Mouse (Mus musculus): Measurements from ENCODE around the gene Ppp1r36.
"Not testable (repeated sequence)": the region's sequence is repeated elsewhere in the genome, so short reads cannot be mapped to it uniquely, and the experiment has no call there.

The Ppp1r36 gene

DNA sequence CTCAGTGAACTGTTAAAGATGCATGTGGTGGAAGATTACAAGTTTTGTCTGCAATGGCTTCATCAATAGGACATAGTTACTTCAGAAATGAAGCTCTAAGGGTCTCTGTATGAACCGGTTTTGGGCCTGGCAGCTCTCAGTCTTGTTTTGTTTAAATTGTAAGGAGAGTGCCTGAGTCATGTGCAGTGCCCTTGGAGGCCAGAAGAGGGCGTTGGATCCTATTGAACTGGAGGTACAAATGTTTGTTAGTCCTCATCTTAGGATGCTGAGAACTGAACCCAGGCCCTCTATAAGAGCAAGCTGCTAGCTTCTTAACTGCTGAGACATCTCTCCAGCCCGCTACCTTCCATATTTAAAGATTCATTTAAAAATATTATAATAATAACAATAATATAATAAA, 15.7 kb upstream of the Ppp1r36 start:
- DNase-seq = no peak

DNA sequence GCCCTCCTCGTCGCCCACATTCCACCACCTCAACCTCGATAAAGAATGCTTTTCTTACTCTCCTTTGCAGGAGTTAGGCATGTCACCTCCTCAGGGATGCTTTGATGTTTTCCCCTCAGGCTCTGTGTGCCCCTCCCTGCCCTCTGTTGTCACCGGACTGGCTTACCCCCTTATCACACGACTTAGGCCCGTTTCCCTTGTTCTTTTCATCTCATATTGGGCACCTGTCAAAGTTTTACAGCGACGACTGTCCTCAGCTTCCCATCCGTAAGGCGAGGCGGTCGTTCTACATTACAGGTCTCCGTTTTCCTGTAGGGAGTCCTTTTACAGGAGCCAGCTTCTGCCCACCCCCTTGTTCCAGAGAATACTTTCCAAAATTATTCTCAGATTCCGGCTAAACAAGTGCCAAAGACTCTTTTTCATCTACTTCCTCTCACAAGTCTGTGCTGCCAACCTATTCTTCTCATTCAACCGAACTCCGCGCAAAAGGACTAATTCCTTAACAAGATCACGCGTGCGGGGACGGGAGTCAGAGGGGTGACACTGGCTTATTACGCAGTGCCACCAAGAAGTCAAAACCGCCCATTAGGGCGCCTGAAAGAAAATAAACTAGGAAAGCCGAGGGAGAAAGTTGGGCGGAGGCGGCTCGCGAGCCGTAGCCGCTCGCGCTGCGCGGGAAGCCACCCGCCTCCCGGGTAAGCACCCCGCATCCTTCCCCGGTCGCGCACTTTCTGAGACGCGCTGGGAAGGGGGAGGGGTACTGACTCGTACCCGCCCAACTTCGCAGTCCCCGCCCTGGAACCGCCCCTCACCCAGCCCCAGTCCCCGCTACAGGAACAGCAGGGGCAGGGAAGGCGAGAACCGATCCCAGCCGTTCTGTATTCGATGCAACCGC, 14.1 kb upstream of the Ppp1r36 start:
- DNase-seq = no peak

DNA sequence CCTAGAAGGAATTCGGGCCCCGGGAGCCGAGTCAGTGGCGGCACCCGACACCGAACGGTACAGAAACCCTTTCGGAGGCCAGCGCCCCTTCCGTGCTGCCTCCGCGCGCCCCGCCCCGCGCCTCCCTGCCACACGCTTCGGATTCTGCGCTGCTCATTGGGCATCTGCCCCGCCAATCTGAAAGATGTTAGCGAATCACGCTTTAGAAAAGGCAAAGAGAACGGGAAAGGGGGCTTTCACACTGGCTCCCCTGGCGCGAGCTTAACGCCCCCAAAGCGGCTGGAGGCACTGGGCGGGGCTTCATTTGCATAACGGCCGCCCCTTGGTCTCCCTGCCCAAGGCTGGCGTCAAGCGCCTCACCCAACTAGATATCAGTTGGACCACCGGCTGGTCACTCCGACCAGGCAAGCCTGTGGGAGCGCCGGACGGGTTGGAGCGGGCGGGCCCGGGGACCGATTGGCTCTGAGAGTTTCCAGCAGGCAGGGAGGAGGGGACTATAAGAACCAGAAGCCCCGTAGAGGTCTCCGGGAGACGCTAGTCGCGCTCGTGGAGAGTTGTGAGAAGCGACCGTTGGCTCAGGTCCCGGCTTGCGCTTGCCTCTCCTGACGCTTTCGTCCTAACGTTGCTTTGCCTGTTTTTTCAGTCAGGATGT, 13.3 kb upstream of the Ppp1r36 start, which contains the start of gene Hspa2:
Gene Hspa2, plus strand, starts transcription at position 291 of the 652 bp plus-strand sequence.
- peak; percentile 99 for DNase-seq

DNA sequence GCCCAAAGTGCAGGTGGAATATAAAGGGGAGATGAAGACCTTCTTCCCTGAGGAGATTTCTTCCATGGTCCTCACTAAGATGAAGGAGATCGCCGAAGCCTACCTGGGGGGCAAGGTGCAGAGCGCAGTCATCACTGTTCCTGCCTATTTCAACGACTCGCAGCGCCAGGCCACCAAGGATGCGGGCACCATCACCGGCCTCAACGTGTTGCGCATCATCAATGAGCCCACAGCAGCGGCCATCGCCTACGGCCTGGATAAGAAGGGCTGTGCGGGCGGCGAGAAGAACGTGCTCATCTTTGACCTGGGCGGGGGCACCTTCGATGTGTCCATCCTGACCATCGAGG, 12.5 kb upstream of the Ppp1r36 start:
- no peak for DNase-seq

DNA sequence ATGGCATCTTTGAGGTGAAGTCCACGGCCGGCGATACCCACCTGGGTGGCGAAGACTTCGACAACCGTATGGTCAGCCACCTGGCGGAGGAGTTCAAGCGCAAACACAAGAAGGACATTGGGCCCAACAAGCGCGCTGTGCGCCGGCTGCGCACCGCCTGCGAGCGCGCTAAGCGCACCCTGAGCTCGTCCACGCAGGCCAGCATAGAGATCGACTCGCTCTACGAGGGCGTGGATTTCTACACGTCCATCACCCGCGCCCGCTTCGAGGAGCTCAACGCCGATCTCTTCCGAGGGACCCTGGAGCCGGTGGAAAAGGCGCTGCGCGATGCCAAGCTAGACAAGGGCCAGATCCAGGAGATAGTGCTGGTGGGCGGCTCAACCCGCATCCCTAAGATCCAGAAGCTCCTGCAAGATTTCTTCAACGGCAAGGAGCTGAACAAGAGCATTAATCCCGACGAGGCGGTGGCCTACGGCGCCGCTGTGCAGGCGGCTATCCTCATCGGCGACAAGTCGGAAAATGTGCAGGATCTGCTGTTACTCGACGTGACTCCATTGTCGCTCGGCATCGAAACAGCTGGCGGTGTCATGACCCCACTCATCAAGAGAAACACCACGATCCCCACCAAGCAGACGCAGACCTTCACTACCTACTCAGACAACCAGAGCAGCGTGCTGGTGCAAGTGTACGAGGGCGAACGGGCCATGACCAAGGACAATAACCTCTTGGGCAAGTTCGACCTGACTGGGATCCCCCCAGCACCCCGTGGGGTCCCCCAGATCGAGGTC, 12.0 kb upstream of the Ppp1r36 start:
- DNase-seq = peak; percentile 32

DNA sequence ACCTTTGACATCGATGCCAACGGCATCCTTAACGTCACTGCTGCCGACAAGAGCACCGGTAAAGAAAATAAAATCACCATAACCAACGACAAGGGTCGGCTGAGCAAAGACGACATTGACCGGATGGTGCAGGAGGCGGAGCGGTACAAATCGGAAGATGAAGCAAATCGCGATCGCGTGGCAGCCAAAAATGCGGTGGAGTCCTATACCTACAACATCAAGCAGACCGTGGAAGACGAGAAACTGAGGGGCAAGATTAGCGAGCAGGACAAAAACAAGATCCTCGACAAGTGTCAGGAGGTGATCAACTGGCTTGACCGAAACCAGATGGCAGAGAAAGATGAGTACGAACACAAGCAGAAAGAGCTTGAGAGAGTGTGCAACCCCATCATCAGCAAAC, 11.4 kb upstream of the Ppp1r36 start:
- no peak for DNase-seq

DNA sequence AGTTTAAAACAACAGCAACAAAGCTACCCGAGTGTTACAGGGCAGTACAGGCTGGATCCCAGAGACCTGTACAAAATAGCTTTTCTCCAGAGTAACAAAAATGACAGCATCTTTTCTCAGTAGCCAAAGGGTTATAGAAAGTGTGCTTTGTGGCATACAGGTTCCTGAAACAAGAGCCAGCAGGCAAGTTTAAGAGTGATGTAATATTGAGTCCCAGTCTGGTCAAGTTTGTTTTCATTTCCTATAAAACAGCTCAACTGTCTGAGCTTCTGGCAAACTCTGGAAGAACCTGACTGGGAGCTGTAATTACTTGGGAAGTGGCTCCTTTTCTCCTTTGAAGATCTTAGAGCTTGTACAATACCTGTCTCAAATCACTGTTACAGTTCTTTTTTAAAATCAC, 10.2 kb upstream of the Ppp1r36 start:
- DNase-seq = no peak

DNA sequence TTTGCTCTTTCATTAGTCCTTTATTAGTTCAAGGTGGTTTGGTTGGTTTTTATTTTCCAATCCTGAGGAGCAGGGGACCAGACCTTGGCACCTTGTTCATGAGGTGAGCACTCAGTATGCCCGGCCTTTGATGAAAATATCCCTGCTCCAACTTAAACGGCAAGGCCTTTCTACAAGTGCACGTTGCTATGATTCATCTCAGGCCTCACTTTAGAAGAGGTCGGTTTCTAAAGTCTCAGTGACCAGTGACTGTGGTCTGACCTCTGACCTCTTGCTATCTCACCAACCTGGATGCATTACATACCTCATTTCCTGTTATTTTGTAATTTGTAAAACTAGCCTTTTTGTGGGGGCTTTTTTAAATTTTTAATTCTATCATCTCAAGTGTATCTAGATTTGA, 8.2 kb upstream of the Ppp1r36 start:
- no peak for DNase-seq

DNA sequence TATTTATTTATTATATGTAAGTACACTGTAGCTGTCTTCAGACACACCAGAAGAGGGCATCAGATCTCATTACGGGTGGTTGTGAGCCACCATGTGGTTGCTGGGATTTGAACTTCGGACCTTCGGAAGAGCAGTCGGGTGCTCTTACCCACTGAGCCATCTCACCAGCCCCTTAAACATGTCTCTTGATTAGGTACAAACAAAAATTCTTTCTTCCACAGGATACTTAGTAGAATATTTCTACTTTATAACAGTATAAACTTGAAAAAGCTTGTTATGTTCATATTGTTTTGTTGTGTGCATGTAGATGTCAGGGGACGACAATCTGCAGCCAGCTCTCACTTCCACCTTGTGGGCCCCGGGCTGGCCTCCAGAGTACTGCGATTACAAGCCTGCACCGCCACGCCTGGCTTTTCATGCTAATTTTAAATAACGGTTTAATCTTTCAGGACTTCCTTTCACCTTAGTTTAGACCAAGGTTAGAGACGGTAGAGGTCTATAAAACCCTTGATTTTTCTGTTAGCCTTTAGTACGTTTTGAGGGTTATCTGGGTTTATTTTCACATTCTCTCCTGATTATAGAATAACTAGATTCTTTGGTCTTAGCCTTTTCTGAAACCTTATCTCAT, 1.8 kb upstream of the Ppp1r36 start:
- DNase-seq = no peak

DNA sequence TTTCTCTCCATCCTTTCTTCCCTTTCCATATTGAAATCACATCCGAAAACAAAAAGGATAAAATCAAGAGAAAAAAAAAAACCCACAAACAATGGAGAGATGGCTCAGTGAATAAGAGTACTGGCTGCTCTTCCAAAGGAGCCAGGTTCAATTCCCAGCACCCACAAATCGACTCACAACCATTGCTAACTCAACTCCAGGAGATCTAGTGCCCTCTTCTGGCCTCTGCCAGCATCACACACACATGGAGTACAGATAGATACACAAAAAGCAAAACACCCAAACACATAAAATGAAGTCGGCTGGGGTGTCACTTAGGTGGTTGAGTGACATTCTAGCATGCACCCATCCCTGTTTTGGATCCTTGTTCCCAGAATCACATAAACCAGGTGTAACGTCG, 1.0 kb downstream of the Ppp1r36 start:
- DNase-seq = no peak

DNA sequence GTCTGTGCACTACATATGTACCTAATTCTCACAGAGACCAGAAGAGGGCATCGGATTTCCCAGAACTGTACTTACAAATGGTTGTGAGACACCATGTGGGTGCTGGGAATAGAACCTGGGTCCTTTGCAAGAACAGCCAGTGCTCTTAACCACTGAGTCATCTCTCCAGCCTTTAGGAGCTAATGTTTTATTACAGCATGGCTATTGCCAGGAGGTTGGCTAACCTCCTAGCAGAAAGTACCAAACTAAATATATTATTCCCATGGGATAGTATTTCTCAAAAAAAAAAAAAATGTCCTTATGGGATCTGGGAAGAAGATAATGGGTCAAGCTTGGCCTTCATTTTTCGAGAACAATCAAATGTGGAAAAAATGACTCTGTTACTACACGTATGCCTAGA, 7.9 kb downstream of the Ppp1r36 start:
- DNase-seq = no peak

DNA sequence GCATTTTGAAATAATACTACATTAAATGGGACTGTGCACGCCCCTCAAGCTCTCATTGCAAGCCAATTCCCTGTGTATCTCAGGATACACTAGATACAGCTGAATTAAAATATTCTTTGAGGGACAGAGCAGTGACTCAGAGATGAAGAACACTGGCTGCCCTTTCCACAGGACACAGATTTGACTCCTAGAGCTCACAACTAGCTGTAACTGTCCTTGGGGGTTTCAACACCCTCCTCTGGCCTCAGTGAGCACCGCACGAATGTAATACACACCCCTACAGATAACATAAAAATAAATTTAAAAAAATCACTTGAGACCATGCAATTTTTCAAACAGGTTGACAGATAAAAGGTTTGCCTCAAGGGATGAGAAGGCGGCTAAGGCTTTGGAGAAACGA, 10.2 kb downstream of the Ppp1r36 start:
- DNase-seq = no peak

DNA sequence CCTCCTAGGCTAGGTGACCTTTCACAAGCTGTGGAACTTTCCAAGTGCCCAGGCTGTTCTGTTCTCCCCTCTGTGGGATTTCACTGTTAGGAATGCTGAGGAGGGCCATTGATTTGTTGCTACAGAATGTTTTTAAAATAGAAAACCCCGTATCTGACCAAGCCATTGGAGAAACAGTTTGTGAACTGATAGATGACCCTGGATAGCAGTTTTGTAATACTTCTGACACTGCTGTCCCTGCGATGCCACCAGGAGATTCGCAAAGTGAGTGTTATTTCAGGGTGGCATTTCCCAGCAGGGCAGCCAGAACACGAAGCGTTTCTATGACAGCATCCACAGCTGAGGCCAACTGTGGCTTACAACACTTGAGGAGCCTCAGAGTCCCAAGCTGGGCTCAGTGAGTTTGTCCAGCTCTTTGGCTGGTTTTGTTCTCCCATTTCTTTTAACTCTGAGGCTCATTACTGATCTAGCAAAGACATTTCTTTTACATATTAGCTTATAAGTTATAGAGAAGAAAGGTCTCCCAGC, 13.6 kb downstream of the Ppp1r36 start:
- DNase-seq = no peak

DNA sequence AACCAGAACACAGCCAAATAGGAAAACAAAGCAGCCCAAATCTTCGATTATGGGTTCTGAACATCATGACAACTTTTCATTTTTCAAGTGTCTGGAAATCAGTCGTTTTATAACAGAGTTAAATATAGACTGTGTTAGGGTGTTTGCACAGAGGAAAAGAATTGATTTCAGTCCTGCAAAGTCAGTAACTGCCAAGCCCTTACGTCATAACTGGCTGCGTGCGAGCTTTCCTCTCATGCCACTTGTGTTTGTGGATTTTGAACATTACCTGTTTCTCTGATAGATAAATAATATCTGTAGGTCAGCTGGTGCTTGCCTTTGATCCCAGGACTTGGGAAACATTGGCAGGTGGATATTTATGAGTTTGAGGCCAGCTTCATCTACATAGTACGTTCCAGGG, 14.1 kb downstream of the Ppp1r36 start:
- DNase-seq = no peak

DNA sequence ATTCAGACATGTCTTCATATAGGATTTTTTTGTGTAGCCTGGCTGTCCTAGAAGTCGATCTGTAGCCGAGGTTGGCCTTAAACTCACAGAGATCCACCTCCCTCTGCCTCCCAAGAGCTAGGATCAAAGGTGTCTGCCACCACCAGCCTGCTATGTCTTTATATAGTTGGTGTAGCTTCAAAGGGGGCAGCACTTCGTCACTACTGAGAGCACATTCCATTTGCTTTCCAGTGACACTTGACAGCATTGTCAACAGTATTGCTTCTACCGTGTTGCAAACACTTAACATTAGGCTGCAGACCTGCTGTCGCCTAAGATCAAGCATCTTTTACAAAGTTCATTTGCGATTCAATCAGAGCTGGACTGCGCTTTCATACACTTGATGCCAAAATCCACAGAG, 16.8 kb downstream of the Ppp1r36 start:
- DNase-seq = no peak

DNA sequence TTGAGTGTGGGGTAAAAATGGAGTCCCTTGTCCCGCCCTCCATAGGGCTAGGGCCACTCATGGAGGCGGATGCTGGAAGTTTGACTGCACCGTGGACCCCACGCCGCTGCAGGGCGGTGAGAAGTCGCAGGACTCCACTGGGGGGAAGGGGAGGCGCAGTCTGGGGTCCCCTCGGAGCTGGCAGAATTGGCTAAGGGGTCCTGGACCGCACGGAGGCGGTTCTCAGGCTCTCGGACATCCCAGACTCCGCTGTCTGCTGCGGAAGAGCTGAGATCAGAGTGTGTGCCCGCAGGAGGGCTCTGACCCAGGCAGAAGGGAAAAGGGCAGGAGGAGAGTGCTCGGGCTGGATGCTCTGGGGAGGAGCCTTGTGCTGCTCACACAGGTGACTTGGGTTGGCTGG, 17.7 kb downstream of the Ppp1r36 start:
- no peak for DNase-seq

DNA sequence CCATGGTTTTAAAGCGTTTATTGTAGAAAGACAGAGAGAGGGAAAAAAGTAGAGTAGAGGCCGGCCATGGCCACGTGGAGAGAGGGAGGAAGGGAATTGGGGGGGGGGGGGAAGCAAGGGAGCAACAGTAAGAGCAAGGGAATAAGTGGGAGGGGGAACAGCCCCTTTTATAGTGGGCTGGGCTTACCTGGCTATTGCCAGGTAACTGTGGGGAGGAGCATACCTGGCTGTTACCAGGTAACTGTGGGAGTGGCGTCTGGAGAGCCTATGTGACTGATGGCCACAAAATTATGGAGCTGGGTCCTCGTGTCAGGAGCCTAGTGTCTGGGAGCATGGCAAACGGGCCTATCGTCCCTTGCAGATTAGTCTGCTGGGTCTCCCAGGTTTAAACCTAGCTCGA, 18.2 kb downstream of the Ppp1r36 start:
- DNase-seq = no peak

DNA sequence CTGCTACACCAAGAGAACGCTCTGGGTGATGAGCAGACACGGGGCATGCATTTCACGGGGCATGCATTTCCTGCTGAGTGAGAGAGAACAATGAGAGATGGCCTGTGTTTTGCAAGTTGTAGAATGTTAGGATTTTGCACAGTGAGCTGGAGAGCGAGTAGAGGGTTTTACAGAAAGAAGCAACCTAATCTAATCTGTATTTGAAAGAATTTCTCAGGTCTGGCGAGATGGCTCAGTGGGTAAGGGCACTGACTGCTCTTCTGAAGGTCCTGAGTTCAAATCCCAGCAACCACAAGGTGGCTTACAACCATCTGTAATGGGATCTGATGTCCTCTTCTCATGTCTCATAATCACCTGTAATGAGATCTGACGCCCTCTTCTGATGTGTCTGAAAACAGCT, 26.1 kb downstream of the Ppp1r36 start:
- not testable (repeated sequence) for DNase-seq

DNA sequence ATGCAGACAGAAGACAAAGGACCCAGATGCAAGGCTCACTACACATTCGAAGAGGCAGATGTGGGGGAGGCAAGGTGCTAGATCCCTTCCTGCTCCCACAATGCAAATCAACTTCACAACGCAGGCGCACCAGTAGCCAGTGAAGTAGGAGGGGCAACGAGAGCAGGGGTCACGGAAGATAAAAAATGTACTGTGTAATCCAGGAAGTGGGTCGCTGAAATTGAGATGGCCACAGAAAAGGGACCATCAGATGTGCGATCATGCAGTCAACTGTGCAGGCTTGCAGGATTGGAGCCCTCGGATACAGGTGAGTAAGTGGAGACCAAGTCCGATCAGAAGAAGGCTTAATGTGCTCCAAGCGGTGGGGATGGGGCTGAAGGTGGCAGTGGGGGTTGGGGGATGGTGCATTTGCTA, 27.0 kb downstream of the Ppp1r36 start:
- no peak for DNase-seq

DNA sequence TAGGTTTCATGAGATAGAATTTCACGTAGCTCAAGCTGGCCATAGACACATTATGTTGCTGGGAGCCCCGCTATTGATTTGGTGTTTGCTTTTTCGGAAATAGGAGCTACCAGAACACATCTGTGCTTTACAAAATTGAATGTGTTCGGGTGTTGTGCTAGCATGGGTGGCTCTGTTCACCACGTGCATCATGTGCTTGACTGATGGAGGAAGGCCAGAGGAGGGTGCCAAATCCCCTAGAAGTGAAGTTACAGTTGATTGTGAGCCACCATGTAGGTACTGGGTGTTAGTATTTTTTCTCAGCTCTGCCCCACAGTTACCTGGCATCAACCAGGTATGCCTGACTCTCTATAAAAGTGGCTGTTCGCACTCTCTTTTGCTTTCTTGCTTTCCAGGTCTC, 27.5 kb downstream of the Ppp1r36 start:
- DNase-seq = no peak

DNA sequence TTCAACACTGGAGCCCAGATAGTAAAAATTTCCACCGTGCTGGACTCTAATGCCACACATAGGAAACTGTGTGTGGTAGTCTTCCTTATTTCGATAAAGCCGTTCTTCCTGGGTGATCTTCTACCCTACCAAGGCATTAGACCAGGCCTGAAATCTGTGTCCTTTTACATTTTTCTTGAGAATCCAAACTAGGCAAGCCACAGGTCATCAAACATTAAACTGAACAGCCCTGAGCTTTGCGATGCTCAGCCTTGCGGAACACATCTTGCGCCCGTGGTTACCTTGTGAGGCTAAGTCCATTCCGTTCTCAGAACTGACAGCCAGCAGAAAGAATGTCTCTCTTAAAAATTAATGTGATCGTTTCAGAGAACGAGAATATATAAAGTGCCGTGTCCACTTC, 28.9 kb downstream of the Ppp1r36 start:
- DNase-seq = no peak

DNA sequence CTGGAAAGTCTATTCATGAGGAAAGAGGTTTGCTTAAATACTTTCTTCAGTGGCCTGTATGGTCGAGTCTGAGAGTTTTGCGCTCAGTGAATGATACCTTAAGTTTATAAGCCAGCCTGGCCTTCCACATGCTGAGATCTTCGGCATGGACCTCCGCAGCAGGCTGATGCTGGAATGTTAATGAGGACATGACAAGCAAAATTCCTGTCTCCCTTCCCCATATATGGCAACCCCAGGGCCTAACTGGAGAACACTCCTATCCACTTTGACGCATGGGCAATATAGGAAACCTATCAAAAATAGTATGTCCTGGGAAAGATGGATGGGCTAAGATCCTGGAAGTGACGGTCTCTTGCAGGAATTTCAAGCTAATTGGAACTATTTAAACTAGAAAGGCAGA, 30.8 kb downstream of the Ppp1r36 start:
- DNase-seq = no peak

DNA sequence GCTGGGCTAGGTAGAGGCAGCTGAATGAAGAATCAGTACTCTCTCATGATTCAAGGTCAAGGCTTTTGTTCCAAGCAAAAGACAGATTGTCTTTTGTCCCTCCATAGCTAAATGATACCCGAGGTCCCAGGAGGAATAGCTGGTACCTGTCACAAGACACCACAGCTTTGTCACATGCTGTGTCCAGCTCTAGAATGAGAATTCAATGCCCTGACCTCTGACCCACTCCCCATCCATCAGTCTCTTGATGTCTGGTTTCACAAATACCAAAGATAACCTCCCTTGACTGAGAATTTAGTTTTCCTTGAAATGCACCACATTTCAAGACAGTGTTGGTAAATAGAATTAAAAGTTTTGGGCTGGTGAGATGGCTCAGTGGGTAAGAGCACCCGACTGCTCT, 34.9 kb downstream of the Ppp1r36 start:
- DNase-seq = no peak
